19 mouse cellular contexts compared by ENCODE assay signal in the genomic region with DNA sequence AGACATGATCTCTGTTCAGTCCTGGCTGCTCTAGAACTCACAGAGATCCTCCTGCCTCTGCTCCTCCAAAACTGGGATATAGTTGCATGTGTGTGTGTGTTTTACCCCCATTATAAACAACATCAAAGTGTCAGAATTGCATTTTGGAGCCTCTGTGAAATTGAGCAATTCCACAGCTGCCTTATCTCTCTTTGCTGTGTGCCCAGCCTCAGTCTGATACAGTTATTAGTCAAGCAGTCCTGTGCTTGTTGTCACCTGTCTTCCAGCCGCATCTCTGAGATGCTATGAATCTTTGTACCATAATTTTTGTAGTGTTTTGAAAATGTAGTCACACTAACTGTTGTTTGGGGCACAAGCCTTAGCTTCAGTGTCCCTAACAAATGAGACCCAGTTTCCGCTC.
DNase-seq lines count a peak whose midpoint lies in the region; ATAC-seq lines count a peak whose summit lies in the region.
"Had no signal": no experiment of that assay in that cellular context is flagged by ENCODE, and none has a peak within 500 bp of the region (broad histone marks: within the 10 kb centered on the region; RNA-seq: fewer than 3 reads in every experiment).

No protein-coding gene starts in this region.

- no peaks in the 10 kb centered on the region for H3K9me3 ChIP-seq in heart, embryonic 10.5 days
- H3K9me3 ChIP-seq in liver, embryonic 16.5 days (replicated peaks; ENCODE audit: control insufficient read depth, low read length): no peaks in the 10 kb centered on the region
- H3K9me3 ChIP-seq in neural tube, embryonic 15.5 days (replicated peaks): no peaks in the 10 kb centered on the region
- H3K9me3 ChIP-seq: embryonic facial prominence, embryonic 10.5 days; forebrain, embryonic 13.5 days; heart, embryonic 13.5 days had no signal

- peaks cover 17% of the 10 kb centered on the region for H3K36me3 ChIP-seq in heart, embryonic 10.5 days
- no peaks in the 10 kb centered on the region for H3K36me3 ChIP-seq in liver, embryonic 16.5 days (ENCODE audit: control insufficient read depth, insufficient read depth)
- no peaks in the 10 kb centered on the region for H3K36me3 ChIP-seq in neural tube, embryonic 15.5 days

- no peak overlapping the region for H3K4me2 ChIP-seq in liver, embryonic 16.5 days (ENCODE audit: low read depth, low read length)
- no peak overlapping the region for H3K4me2 ChIP-seq in neural tube, embryonic 15.5 days
- H3K4me2 ChIP-seq: forebrain, embryonic 13.5 days; heart, embryonic 13.5 days; hindbrain, embryonic 14.5 days had no signal

- H3K4me3 ChIP-seq in heart, embryonic 10.5 days: no peak overlapping the region
- H3K4me3 ChIP-seq in liver, embryonic 16.5 days (ENCODE audit: low read depth, low read length): no peak overlapping the region
- H3K4me3 ChIP-seq in neural tube, embryonic 15.5 days (replicated peaks): no peak overlapping the region
- H3K4me3 ChIP-seq: embryonic facial prominence, embryonic 10.5 days; forebrain, embryonic 13.5 days; heart, embryonic 13.5 days had no signal

- WGBS in heart, embryonic 10.5 days: 72% methylated on average over 2 of the region's 2 CpGs
- WGBS in liver, embryonic 16.5 days (ENCODE audit: insufficient replicate concordance): 61% methylated on average over 2 of the region's 2 CpGs
- WGBS in neural tube, embryonic 15.5 days: 85% methylated on average over 2 of the region's 2 CpGs

- H3K4me1 ChIP-seq in heart, embryonic 10.5 days: peaks cover 10% of the 10 kb centered on the region
- H3K4me1 ChIP-seq in liver, embryonic 16.5 days (ENCODE audit: control insufficient read depth, low read depth, low read length): no peaks in the 10 kb centered on the region; the same call in 1 of the 2 replicates
- no peaks in the 10 kb centered on the region; the same call in 1 of the 2 replicates for H3K4me1 ChIP-seq in neural tube, embryonic 15.5 days
- H3K4me1 ChIP-seq: forebrain, embryonic 13.5 days had no signal

- ATAC-seq in liver, embryonic 16.5 days (ENCODE audit: low read depth): peak; percentile 39; the same call in 1 of the 2 replicates
- no peak for ATAC-seq in neural tube, embryonic 15.5 days (ENCODE audit: low FRiP score)
- ATAC-seq: forebrain, embryonic 13.5 days; forebrain, postnatal 0 days; inflammation-experienced regulatory T-cells, adult 6 months had no signal

- H3K9ac ChIP-seq in liver, embryonic 16.5 days (ENCODE audit: low read depth, low read length): no peak overlapping the region
- H3K9ac ChIP-seq in neural tube, embryonic 15.5 days (replicated peaks): no peak overlapping the region
- H3K9ac ChIP-seq: forebrain, embryonic 13.5 days; forebrain, postnatal 0 days; heart, embryonic 13.5 days; hindbrain, embryonic 14.5 days had no signal

- no peak for DNase-seq in heart, embryonic 10.5 days (ENCODE audit: low spot score)
- no peak for DNase-seq in heart, postnatal 36 days
- DNase-seq in liver: no peak
- peak; percentile 11 for DNase-seq in c-Kit-positive CD71-positive TER-119-negative erythroid progenitor cells, embryonic 14.5 days (ENCODE audit: low read depth)
- no peak for DNase-seq in gastrocnemius, postnatal 10 days
- no peak for DNase-seq in adrenal gland, adult 2 months
- DNase-seq: cerebellum, adult 18-20 months; cerebellum, adult 9-11 months; cerebellum, postnatal 36 days; forebrain, postnatal 0 days; gastrocnemius, postnatal 25 days; heart, postnatal 4 days had no signal

- intact Hi-C loops in heart, postnatal 36 days (cut with DNase I): no loop called here

- 0 out of 2 replicates have a peak overlapping the region, but pooled peaks have one; percentile 4 for H3K27ac ChIP-seq in heart, embryonic 10.5 days
- no peak overlapping the region for H3K27ac ChIP-seq in liver, embryonic 16.5 days (ENCODE audit: low read length)
- 0 out of 2 replicates have a peak overlapping the region, but pooled peaks have one; percentile 48 for H3K27ac ChIP-seq in neural tube, embryonic 15.5 days (replicated peaks)
- H3K27ac ChIP-seq: embryonic facial prominence, embryonic 10.5 days; forebrain, embryonic 13.5 days; hindbrain, embryonic 14.5 days had no signal

- H3K27me3 ChIP-seq in heart, embryonic 10.5 days (ENCODE audit: insufficient read depth, poor library complexity, severe bottlenecking): no peaks in the 10 kb centered on the region
- H3K27me3 ChIP-seq in liver, embryonic 16.5 days (ENCODE audit: control insufficient read depth, insufficient read depth, low read depth, low read length): no peaks in the 10 kb centered on the region
- no peaks in the 10 kb centered on the region for H3K27me3 ChIP-seq in neural tube, embryonic 15.5 days (replicated peaks)
- H3K27me3 ChIP-seq: forebrain, embryonic 13.5 days; heart, embryonic 13.5 days had no signal
